Mouse (Mus musculus) forebrain, embryonic 13.5 days (tissue): ENCODE measurements at regions not wholly inside any gene's neighbourhood (a gene's known extent, or its start where the extent isn't known, plus 50 kb on each side); places are given as distances from the start of the nearest gene placed in this dataset.

Experiments
- ATAC-seq: fragments of 200-750 bp; cut with Nextera tagmentation; 2 replicates; pipeline ENCODE4 v1.8.0; 2017
- H3K27ac ChIP-seq: fragments of 300-500 bp; sonication (generic); 2 replicates; pipeline ENCODE4 v1.5.1; 2015; ENCODE audit warnings: inconsistent platforms, mild to moderate bottlenecking, moderate library complexity
- H3K27me3 ChIP-seq: fragments of 300-500 bp; sonication (generic); 2 replicates; pipeline ENCODE4 v1.6.1; 2015; ENCODE audit warnings: mild to moderate bottlenecking, inconsistent platforms
- H3K36me3 ChIP-seq: fragments of 300-500 bp; sonication (generic); 2 replicates; pipeline ENCODE4 v1.6.1; 2015; ENCODE audit warnings: mild to moderate bottlenecking, inconsistent platforms; ENCODE audit not compliant: poor library complexity, severe bottlenecking
- H3K4me1 ChIP-seq: fragments of 300-500 bp; sonication (generic); 2 replicates; pipeline ENCODE4 v1.6.1; 2015; ENCODE audit warnings: inconsistent platforms
- H3K4me2 ChIP-seq: fragments of 300-500 bp; sonication (generic); 2 replicates; pipeline ENCODE4 v1.6.1; 2015; ENCODE audit warnings: inconsistent platforms, mild to moderate bottlenecking, moderate library complexity
- H3K4me3 ChIP-seq: fragments of 300-500 bp; sonication (generic); 2 replicates; pipeline ENCODE4 v1.5.1; 2015; ENCODE audit warnings: mild to moderate bottlenecking, inconsistent platforms
- H3K9ac ChIP-seq: fragments of 300-500 bp; sonication (generic); 2 replicates; pipeline ENCODE4 v1.6.1; 2015; ENCODE audit warnings: mild to moderate bottlenecking, inconsistent platforms
- H3K9me3 ChIP-seq: fragments of 300-500 bp; sonication (generic); replicated peaks from 2 replicates; pipeline ENCODE4 v1.6.1; 2016; ENCODE audit warnings: inconsistent platforms
- WGBS: fragments of 180-500 bp; shearing (Covaris S2); methylation state at CpG from one replicate; pipeline ENCODE4 v1.1.7; 2015; 5-methylcytosine and 5-hydroxymethylcytosine counted together

DNA sequence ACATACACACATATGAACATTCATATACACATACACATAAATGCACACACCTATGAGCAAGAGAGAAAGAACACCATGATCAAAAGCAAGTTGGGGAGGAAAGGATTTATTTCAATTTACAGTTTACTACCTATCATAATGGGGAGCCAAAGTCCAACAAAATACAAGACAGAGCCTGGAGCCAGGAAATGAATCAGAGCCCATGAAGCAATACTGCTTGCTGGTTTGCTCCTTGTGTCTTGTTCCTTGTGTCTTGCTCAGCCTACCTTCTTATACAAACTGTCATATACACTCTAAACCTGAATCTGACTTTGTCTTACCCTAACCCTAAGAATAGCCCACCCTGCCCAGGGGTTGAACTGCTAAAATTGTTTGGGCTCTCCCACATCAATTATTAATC lies 497.1 kb upstream of the Kif18a start:
- Histone ChIP-seq H3K27ac (no peak overlapping the region), H3K9ac (no peak overlapping the region), H3K9me3 (no peaks in the 10 kb centered on the region), H3K36me3 (no peaks in the 10 kb centered on the region), H3K4me1 (no peaks in the 10 kb centered on the region), H3K4me2 (no peak overlapping the region), H3K27me3 (no peaks in the 10 kb centered on the region), H3K4me3 (no peak overlapping the region)
- ATAC-seq: no peak

GRCm38 (mm10) chr2:108785161-108785957 lies 495.2 kb upstream of the Kif18a start:
- H3K4me1 ChIP-seq: no peaks in the 10 kb centered on the region
- H3K27ac ChIP-seq: no peak overlapping the region
- ATAC-seq: no peak
- WGBS: 89% methylated on average over 19 of the region's 19 CpGs
- H3K4me3 ChIP-seq: no peak overlapping the region
- H3K36me3 ChIP-seq: no peaks in the 10 kb centered on the region
- H3K9ac ChIP-seq: no peak overlapping the region
- H3K9me3 ChIP-seq: no peaks in the 10 kb centered on the region
- no peak overlapping the region for H3K4me2 ChIP-seq
- H3K27me3 ChIP-seq: no peaks in the 10 kb centered on the region

DNA sequence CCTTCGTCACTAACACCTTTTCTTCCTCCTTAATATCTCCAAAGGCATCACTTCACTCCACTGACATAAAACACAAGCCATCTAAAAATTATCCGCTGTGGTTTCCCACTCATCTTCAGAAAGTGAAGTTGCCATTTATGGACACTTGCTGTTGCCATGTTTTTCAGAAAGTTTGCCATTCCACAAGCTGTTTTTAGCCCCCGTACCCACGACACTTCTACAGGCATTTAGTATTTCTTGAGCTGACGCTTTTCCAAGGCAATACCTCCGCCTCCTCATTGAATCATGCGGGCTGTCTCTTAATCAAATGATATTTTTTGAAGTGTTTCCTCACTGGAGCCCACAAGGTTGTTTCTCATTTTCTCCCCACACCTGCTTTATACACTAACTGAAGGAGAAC lies 491.4 kb upstream of the Kif18a start:
- H3K36me3 ChIP-seq: no peaks in the 10 kb centered on the region
- H3K9ac ChIP-seq: no peak overlapping the region
- no peak overlapping the region for H3K27ac ChIP-seq
- H3K27me3 ChIP-seq: no peaks in the 10 kb centered on the region
- H3K4me1 ChIP-seq: no peaks in the 10 kb centered on the region
- WGBS: 92% methylated on average over 7 of the region's 7 CpGs
- H3K4me2 ChIP-seq: no peak overlapping the region
- ATAC-seq: no peak
- H3K4me3 ChIP-seq: no peak overlapping the region
- no peaks in the 10 kb centered on the region for H3K9me3 ChIP-seq

DNA sequence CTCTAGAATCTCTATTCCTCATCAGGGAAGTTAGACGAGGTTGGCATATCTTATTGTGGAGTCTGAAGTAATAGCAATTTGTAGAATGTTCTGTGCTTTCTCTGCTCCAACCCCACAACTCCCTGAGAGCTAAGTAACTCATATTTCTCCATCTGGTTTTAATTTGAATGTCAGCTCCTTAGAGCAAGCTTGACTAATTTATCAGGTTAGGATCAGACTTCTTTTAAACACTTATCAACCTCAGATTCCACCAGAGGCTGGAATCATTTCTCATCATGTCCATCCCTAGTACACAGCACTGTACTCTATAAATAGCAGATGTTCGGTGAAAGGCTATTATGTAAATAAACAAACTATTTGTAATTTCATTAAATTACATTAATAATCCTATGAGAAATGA lies 485.4 kb upstream of the Kif18a start:
- WGBS: 88% methylated on average over 2 of the region's 2 CpGs
- no peak overlapping the region for H3K4me3 ChIP-seq
- H3K9ac ChIP-seq: no peak overlapping the region
- no peak overlapping the region for H3K4me2 ChIP-seq
- H3K27ac ChIP-seq: no peak overlapping the region
- H3K4me1 ChIP-seq: no peaks in the 10 kb centered on the region
- no peaks in the 10 kb centered on the region for H3K27me3 ChIP-seq
- no peak for ATAC-seq
- no peaks in the 10 kb centered on the region for H3K9me3 ChIP-seq
- no peaks in the 10 kb centered on the region for H3K36me3 ChIP-seq

DNA sequence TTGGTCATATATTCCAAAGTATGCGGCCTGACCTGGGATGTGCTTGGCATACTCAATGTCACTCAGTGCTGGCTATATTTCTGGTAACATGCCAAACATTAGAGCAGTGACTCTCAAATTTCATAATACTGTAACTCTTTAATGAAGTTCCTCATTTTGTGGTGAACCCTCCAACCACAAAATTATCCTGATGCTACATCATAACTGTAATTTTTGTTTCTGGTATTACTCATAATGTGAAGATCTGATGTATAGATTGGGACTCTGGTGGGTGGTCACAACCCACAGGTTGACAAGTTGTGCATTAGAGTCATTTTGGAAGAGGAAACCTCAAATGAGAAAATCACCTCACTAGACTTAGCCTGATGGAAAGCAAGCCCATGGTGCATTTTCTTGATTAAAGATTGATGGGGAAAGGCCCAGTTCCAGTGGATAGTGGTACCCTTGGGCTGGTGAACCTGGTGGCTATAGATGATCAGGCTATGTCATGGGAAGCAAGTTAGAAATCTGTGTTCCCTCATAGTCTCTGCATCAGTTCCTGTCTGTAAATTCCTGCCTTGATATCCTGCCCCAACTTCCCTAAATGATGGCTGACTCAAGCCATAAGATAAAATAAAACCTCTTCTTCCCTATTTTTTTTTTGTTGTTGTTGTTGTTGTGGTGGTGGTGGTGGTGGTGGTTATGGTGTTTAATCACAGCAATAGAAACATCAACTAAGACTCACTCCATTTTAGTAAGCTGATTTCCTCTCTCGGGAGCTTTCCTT lies 483.5 kb upstream of the Kif18a start:
- H3K27me3 ChIP-seq: no peaks in the 10 kb centered on the region
- no peak overlapping the region for H3K9ac ChIP-seq
- H3K9me3 ChIP-seq: no peaks in the 10 kb centered on the region
- H3K4me3 ChIP-seq: no peak overlapping the region
- H3K4me2 ChIP-seq: no peak overlapping the region
- H3K4me1 ChIP-seq: no peaks in the 10 kb centered on the region
- no peak for ATAC-seq
- H3K27ac ChIP-seq: no peak overlapping the region
- WGBS: 98% methylated on average over 2 of the region's 2 CpGs
- H3K36me3 ChIP-seq: no peaks in the 10 kb centered on the region

GRCm38 (mm10) chr2:108812367-108812766 lies 468.2 kb upstream of the Kif18a start:
- H3K36me3 ChIP-seq: no peaks in the 10 kb centered on the region
- H3K9me3 ChIP-seq: no peaks in the 10 kb centered on the region
- ATAC-seq: no peak

GRCm38 (mm10) chr2:108813040-108813566 lies 467.4 kb upstream of the Kif18a start:
- Histone ChIP-seq H3K9ac (no peak overlapping the region), H3K36me3 (no peaks in the 10 kb centered on the region), H3K4me2 (no peak overlapping the region), H3K4me3 (no peak overlapping the region), H3K4me1 (no peaks in the 10 kb centered on the region), H3K27ac (no peak overlapping the region), H3K27me3 (no peaks in the 10 kb centered on the region), H3K9me3 (no peaks in the 10 kb centered on the region)
- no peak for ATAC-seq
- 71% methylated on average over 6 of the region's 6 CpGs for WGBS

More at GRCm38 (mm10) chr2:108812367-108812766, 468.2 kb upstream of the Kif18a start:
- Histone ChIP-seq H3K9ac (no peak overlapping the region), H3K4me1 (no peaks in the 10 kb centered on the region), H3K4me2 (no peak overlapping the region), H3K27ac (no peak overlapping the region), H3K4me3 (no peak overlapping the region), H3K27me3 (no peaks in the 10 kb centered on the region)

DNA sequence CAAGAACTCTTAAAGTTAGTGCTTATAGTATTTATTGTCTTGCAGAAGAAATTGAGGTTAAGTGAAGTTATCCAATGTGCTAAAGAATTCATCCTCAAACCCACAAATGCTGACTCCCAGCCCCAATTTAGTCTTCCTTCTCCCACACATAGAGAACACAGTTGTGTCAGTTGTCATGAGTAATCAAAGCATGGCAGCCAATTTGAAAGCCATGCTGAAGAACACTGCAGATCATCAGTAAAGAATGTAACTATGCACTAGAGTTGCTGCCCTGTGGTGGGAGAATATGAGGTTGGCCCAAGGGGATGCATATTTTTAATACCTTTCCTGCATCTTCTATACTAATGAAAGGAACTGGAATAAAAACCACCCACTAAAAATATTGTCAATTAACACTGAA lies 464.0 kb upstream of the Kif18a start:
- no peak overlapping the region for H3K9ac ChIP-seq
- H3K27ac ChIP-seq: no peak overlapping the region
- no peaks in the 10 kb centered on the region for H3K36me3 ChIP-seq
- no peak for ATAC-seq
- no peaks in the 10 kb centered on the region for H3K4me1 ChIP-seq
- H3K4me3 ChIP-seq: no peak overlapping the region
- H3K9me3 ChIP-seq: no peaks in the 10 kb centered on the region
- H3K27me3 ChIP-seq: no peaks in the 10 kb centered on the region
- no peak overlapping the region for H3K4me2 ChIP-seq

GRCm38 (mm10) chr2:108824025-108824424 lies 456.5 kb upstream of the Kif18a start:
- Histone ChIP-seq H3K27me3 (no peaks in the 10 kb centered on the region), H3K27ac (no peak overlapping the region), H3K4me1 (peaks cover 10% of the 10 kb centered on the region), H3K9ac (no peak overlapping the region), H3K4me3 (no peak overlapping the region), H3K9me3 (no peaks in the 10 kb centered on the region), H3K4me2 (no peak overlapping the region), H3K36me3 (no peaks in the 10 kb centered on the region)
- no peak; the same call in 1 of the 2 replicates for ATAC-seq

GRCm38 (mm10) chr2:108825981-108826380 lies 454.6 kb upstream of the Kif18a start:
- Histone ChIP-seq H3K9me3 (no peaks in the 10 kb centered on the region), H3K4me2 (no peak overlapping the region), H3K27me3 (no peaks in the 10 kb centered on the region), H3K27ac (no peak overlapping the region), H3K9ac (no peak overlapping the region), H3K4me3 (no peak overlapping the region), H3K36me3 (no peaks in the 10 kb centered on the region), H3K4me1 (peaks cover 10% of the 10 kb centered on the region)
- ATAC-seq: no peak
- WGBS: 75% methylated on average over 5 of the region's 5 CpGs

DNA sequence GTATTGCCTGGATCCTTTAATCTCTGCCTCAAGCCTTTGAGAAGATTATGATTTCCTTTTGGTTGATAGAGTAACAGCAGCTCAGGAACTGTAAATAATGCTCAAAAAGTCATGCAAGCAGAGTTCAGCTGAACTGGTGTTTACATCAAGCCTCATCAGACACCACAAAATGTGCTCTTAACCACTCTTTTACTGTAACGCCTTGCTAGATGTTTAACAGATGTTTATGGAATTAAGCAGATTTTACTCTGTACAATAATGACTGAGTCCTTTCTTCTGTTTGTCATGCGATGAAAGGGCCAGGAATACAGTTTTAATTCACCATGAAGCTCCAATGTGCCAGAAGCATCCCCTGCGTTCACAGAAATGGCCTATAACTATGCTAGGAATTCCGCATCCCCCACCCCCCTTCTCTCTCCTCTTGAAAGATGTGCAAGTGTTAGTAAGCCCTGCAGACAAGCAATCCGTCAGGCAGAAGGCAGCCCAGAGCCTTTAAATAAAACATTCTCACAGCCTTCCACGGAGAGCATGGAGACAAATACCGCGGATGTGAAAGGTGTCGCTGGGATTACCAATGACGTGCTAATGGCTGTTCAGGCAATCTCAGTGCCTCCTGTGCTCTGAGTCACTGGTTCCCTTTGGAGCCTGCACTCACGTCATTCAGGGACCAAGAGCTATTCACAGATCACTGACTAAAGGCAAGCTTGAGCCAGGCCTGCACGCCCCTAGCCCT lies 453.3 kb upstream of the Kif18a start:
- Histone ChIP-seq H3K4me2 (peak overlapping the region; percentile 48), H3K36me3 (no peaks in the 10 kb centered on the region), H3K27me3 (no peaks in the 10 kb centered on the region), H3K4me3 (no peak overlapping the region), H3K4me1 (peaks cover 10% of the 10 kb centered on the region), H3K27ac (no peak overlapping the region), H3K9ac (peak overlapping the region; percentile 45), H3K9me3 (no peaks in the 10 kb centered on the region)
- ATAC-seq: peak; percentile 86
- WGBS: 3% methylated on average over 12 of the region's 12 CpGs
